Mouse (Mus musculus) forebrain, embryonic 14.5 days (tissue): Measurements from ENCODE around the gene Nek6. TPM values are rescaled to one million over a fixed set of nuclear protein-coding genes. Genes with fewer than 3 reads are reported as not detected.

Experiments used
- ATAC-seq: fragments of 200-750 bp; cut with Nextera tagmentation; 2 replicates; pipeline ENCODE4 v1.8.0; 2017; ENCODE audit warnings: mild to moderate bottlenecking, moderate library complexity
- DNase-seq: peaks from one replicate; pipeline ENCODE4 v3.0.0-alpha.2; 2015; ENCODE audit warnings: low spot score
- H3K27ac ChIP-seq: fragments of 300-500 bp; sonication (generic); 2 replicates; pipeline ENCODE4 v1.5.1; 2014; ENCODE audit warnings: low read depth, mild to moderate bottlenecking, control low read depth, low read length, moderate library complexity
- H3K27me3 ChIP-seq: fragments of 300-500 bp; sonication (generic); replicated peaks from 2 replicates; pipeline ENCODE4 v1.6.1; 2014; ENCODE audit warnings: low read length, control low read depth, mixed read lengths; ENCODE audit not compliant: control insufficient read depth, insufficient read depth
- H3K36me3 ChIP-seq: fragments of 300-500 bp; sonication (generic); 2 replicates; pipeline ENCODE4 v1.6.1; 2014; ENCODE audit warnings: low read length, control low read depth; ENCODE audit not compliant: control insufficient read depth, insufficient read depth
- H3K4me1 ChIP-seq: fragments of 300-500 bp; sonication (generic); 2 replicates; pipeline ENCODE4 v1.6.1; 2014; ENCODE audit warnings: antibody characterized with exemption, low read length, control low read depth; ENCODE audit not compliant: control insufficient read depth, insufficient read depth
- H3K4me2 ChIP-seq: fragments of 300-500 bp; sonication (generic); 2 replicates; pipeline ENCODE4 v1.6.1; 2014; ENCODE audit warnings: mild to moderate bottlenecking, control low read depth, low read length
- H3K4me3 ChIP-seq: fragments of 300-500 bp; sonication (generic); 2 replicates; pipeline ENCODE4 v1.5.1; 2014; ENCODE audit warnings: low read depth, low read length, control low read depth
- H3K9ac ChIP-seq: fragments of 300-500 bp; sonication (generic); 2 replicates; pipeline ENCODE4 v1.6.1; 2014; ENCODE audit warnings: mild to moderate bottlenecking, low read length, control low read depth, moderate library complexity
- H3K9me3 ChIP-seq: fragments of 300-500 bp; sonication (generic); replicated peaks from 2 replicates; pipeline ENCODE4 v1.6.1; 2016; ENCODE audit warnings: low read length, control low read depth, mixed read lengths; ENCODE audit not compliant: control insufficient read depth
- WGBS: fragments of 180-500 bp; shearing (Covaris S2); extraction: QIAGEN DNeasy Blood & Tissue Kit; methylation state at CpG from one replicate; pipeline ENCODE4 v1.1.7; 2014; 5-methylcytosine and 5-hydroxymethylcytosine counted together
- polyA plus RNA-seq: library from polyadenylated mRNA; unstranded; fragments of >200 nt; fragmentation: Nextera tagmentation; extraction: Ambion mirVana; gene quantifications from 2 replicates; pipeline ENCODE4 v1.2.1, GENCODE M21; 2014

The Nek6 gene
- polyA plus RNA-seq, 1 experiment from 2014 or later = 96.7 TPM

- Histone ChIP-seq H3K27me3 (no peaks in the 10 kb centered on the region), H3K4me3 (no peak overlapping the region), H3K4me2 (no peak overlapping the region), H3K9ac (no peak overlapping the region), H3K9me3 (no peaks in the 10 kb centered on the region), H3K27ac (no peak overlapping the region), H3K36me3 (peaks cover 12% of the 10 kb centered on the region; the same call in 1 of the 2 replicates), H3K4me1 (peaks cover 35% of the 10 kb centered on the region)
- ATAC-seq = no peak
- WGBS = 79% methylated on average over 2 of the region's 2 CpGs
- DNase-seq = no peak
Observed at GRCm38 (mm10) chr2:38610161-38610560, 98.7 kb downstream of the Nek6 start.

GRCm38 (mm10) chr2:38612596-38612995 lies 101.2 kb downstream of the Nek6 start:
- Histone ChIP-seq H3K4me2 (no peak overlapping the region), H3K4me1 (peaks cover 51% of the 10 kb centered on the region), H3K27me3 (no peaks in the 10 kb centered on the region), H3K9me3 (no peaks in the 10 kb centered on the region), H3K36me3 (peaks cover 6% of the 10 kb centered on the region; the same call in 1 of the 2 replicates), H3K9ac (no peak overlapping the region), H3K4me3 (no peak overlapping the region), H3K27ac (no peak overlapping the region)
- ATAC-seq = no peak
- WGBS = 93% methylated on average over 6 of the region's 6 CpGs
- no peak for DNase-seq

DNA sequence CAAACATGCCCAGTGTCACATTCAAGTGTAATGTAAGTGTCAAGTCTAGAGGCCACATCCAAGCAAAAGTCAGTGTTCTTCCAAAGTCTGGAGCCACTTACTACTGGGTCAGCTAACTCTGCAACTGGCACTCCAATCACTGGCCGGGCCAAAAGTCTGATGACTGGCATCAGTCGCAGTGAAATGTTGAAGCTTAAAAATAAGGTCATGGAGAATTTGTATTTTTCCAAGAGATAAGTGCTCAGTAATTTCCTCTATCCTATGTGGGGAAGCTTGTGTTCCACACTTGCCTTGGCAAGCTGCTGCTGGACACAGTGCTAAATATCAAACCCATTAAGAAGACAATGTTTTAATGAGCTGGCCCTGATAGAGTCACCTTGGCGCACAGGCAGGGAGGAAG lies 102.1 kb downstream of the Nek6 start:
- Histone ChIP-seq H3K36me3 (0 out of 2 replicates have a peak, but pooled peaks cover 9% of the 10 kb centered on the region), H3K27me3 (no peaks in the 10 kb centered on the region), H3K9ac (no peak overlapping the region), H3K4me3 (no peak overlapping the region), H3K27ac (no peak overlapping the region), H3K4me1 (peaks cover 50% of the 10 kb centered on the region), H3K9me3 (no peaks in the 10 kb centered on the region), H3K4me2 (no peak overlapping the region)
- 87% methylated on average over 3 of the region's 3 CpGs for WGBS
- no peak for ATAC-seq
- DNase-seq = no peak

- no peaks in the 10 kb centered on the region for H3K27me3 ChIP-seq
- no peaks in the 10 kb centered on the region for H3K9me3 ChIP-seq
- no peak overlapping the region for H3K4me3 ChIP-seq
- H3K4me2 ChIP-seq = peak overlapping the region; percentile 14; the same call in 1 of the 2 replicates
- peak overlapping the region; percentile 35; the same call in 1 of the 2 replicates for H3K27ac ChIP-seq
- WGBS = 47% methylated on average over 6 of the region's 6 CpGs
- H3K9ac ChIP-seq = peak overlapping the region; percentile 13; the same call in 1 of the 2 replicates
- DNase-seq = no peak
- no peak for ATAC-seq
- H3K36me3 ChIP-seq = peaks cover 13% of the 10 kb centered on the region; the same call in 1 of the 2 replicates
- H3K4me1 ChIP-seq = peaks cover 42% of the 10 kb centered on the region
Observed at GRCm38 (mm10) chr2:38614437-38614836, 103.0 kb downstream of the Nek6 start.

DNA sequence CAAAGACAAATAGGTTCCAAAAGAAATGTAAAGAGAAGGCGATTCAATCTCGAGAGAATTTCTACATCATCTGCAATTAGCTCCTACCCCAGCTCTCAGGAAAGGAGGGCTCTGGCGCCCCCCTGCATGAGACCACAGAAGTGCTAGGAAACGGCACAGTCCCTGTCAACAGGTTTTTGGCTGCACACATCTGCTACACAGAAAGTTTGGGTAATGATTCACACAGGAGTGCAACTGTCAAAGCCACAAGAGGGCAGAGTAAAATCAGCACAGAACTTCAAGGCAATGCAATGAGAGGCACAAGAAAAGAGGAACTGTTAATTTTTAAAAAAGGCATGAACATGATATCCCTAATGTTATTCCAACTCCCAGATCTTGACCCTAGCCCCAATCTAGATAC lies 104.6 kb downstream of the Nek6 start:
- Histone ChIP-seq H3K9me3 (no peaks in the 10 kb centered on the region), H3K27me3 (no peaks in the 10 kb centered on the region), H3K9ac (no peak overlapping the region), H3K4me3 (no peak overlapping the region), H3K4me2 (no peak overlapping the region), H3K4me1 (peaks cover 32% of the 10 kb centered on the region), H3K36me3 (peaks cover 13% of the 10 kb centered on the region; the same call in 1 of the 2 replicates), H3K27ac (no peak overlapping the region; the same call in 1 of the 2 replicates)
- WGBS = 34% methylated on average over 4 of the region's 4 CpGs
- 0 out of 2 replicates have a peak, but pooled peaks have one; percentile 33 for ATAC-seq
- DNase-seq = peak; percentile 43

DNA sequence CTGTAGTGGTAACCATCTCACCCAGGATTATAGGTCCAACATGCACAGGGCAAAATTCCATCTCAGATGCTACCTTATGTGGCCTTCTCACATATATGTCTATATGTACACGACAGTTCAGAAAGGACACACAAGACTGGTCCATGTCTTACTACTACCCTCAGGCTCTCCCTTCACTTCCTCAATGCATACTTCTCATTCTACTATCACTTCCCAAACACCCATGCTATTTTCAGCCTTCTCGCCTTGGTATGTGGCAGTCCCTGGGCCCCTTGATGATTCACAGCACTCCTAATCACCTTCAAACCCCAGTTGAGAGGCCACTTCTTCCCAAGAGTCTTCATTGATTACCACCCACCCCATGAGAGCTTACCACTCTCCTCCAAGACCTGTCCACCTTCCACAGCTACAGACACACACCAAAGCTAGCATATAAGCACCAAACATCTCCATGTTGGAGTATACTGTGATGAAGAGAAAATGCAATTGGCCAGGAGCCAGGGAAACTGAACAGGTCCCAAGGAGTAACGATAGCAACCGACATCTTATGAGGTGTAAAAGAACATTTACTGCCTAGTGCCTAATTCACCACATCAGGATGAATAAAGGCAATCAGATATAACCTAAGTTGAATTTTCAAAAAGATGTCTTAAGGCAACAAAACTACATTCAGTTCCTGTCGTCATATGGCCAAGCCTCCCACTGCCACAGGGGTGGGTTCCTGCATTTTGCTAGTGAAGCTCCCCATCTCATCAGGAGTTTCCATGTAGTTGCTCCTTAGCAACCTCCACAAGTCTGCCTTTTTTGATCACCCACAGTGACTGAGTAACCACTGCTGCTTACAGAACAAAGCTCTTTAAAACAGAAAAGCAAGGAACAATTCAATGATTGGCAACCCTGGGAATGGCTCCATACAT lies 105.8 kb downstream of the Nek6 start:
- no peak for ATAC-seq
- Histone ChIP-seq H3K27ac (no peak overlapping the region), H3K4me3 (no peak overlapping the region), H3K36me3 (peaks cover 13% of the 10 kb centered on the region; the same call in 1 of the 2 replicates), H3K4me2 (no peak overlapping the region), H3K4me1 (peaks cover 38% of the 10 kb centered on the region), H3K9me3 (no peaks in the 10 kb centered on the region), H3K27me3 (no peaks in the 10 kb centered on the region), H3K9ac (no peak overlapping the region)
- no peak for DNase-seq
- WGBS = 81% methylated on average over 5 of the region's 5 CpGs

DNA sequence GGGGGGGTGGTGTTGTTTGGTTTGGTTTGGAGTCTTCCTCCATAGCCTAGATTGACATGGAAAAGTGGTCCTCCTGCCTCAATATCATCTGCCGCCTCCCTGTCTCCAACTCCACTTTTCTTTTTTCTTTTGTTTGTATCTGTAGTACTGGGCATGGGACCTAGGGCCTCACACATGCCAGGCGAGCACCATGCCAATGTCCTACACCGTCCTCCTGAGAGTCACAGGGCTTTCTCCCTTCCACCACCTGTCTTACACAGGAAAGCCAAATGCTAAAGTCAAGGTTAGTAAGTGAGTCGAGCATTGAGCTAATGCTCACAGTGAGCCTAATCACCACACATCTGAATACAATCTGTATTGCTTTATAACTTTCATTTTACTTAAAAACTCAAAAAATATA lies 108.3 kb downstream of the Nek6 start:
- Histone ChIP-seq H3K9ac (no peak overlapping the region), H3K36me3 (peaks cover 13% of the 10 kb centered on the region), H3K4me2 (no peak overlapping the region), H3K9me3 (no peaks in the 10 kb centered on the region), H3K27ac (no peak overlapping the region), H3K4me1 (peaks cover 28% of the 10 kb centered on the region), H3K27me3 (no peaks in the 10 kb centered on the region), H3K4me3 (no peak overlapping the region)
- ATAC-seq (no peak), DNase-seq (no peak)
- 98% methylated on average over 4 of the region's 4 CpGs for WGBS

- Histone ChIP-seq H3K27ac (no peak overlapping the region), H3K4me3 (no peak overlapping the region), H3K4me1 (peaks cover 16% of the 10 kb centered on the region), H3K9ac (no peak overlapping the region), H3K27me3 (no peaks in the 10 kb centered on the region), H3K4me2 (no peak overlapping the region), H3K36me3 (peaks cover 18% of the 10 kb centered on the region), H3K9me3 (no peaks in the 10 kb centered on the region)
- WGBS = 79% methylated on average over 4 of the region's 4 CpGs
- ATAC-seq (no peak), DNase-seq (no peak)
Observed at GRCm38 (mm10) chr2:38621076-38621475, 109.6 kb downstream of the Nek6 start.

DNA sequence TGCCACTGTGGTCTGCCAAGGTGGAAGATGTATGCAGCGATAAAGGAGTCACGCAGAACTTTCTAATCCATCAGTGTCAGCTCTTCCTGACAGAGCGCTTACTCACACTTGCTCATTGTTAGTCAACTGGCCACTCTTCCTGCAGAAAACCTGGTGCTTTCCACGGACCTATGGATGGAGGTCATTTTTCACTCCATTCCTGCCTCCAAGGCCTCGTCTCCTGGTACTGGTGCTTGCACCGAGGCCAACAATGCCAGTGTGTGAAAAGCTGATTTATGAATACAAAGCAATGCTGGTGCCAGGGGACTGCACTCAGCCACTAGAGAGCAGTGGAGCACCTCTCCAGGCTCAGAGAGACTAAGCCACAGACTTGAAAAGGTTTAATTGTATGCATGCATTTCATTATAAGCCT lies 110.2 kb downstream of the Nek6 start:
- peak overlapping the region; percentile 67; the same call in 1 of the 2 replicates for H3K27ac ChIP-seq
- H3K36me3 ChIP-seq = peaks cover 22% of the 10 kb centered on the region
- H3K4me3 ChIP-seq = no peak overlapping the region
- H3K9ac ChIP-seq = no peak overlapping the region
- H3K9me3 ChIP-seq = no peaks in the 10 kb centered on the region
- H3K27me3 ChIP-seq = no peaks in the 10 kb centered on the region
- H3K4me1 ChIP-seq = peaks cover 10% of the 10 kb centered on the region
- DNase-seq (peak; percentile 94), ATAC-seq (peak; percentile 90)
- peak overlapping the region; percentile 10; the same call in 1 of the 2 replicates for H3K4me2 ChIP-seq
- WGBS = 32% methylated on average over 6 of the region's 6 CpGs
